Mouse (Mus musculus) megakaryocyte, embryonic 14.5 days (primary cell): ENCODE measurements around the gene Zfp317.

Source experiments
- FLI1 ChIP-seq: IDR thresholded peaks from 2 replicates; pipeline ENCODE4 v1.6.1; 2012; ENCODE audit warnings: low read length, inconsistent platforms, mixed read lengths
- GATA1 ChIP-seq: IDR thresholded peaks from 3 replicates; pipeline ENCODE4 v1.6.1; 2012; ENCODE audit warnings: mixed read lengths, low read length, inconsistent platforms, borderline replicate concordance

DNA sequence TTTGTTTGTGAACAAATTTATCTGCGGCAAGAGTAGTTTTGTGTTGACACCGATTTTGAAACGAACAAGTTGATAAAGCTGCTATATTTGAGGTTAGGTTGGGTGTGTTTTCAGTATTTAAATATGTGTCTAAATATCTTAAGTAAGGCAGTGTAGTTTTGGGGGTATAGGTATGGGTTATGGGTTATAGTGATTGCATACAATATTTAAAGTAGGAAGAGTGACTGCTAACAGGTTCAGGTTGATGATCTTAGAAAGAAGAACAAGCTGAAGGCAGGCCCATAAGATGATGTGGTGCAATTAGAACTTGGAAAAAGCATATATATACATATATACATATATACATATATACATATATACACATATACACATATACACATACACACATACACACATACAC lies 605 bp upstream of the Zfp317 start:
- no peak for TF ChIP-seq GATA1
- no peak for TF ChIP-seq FLI1
